Mouse (Mus musculus) myocyte (in vitro differentiated cells): ENCODE results near the gene Gm10803.

ENCODE experiments used
- CEBPB ChIP-seq: IDR thresholded peaks from 2 replicates; pipeline ENCODE4 v1.6.1; 2011; ENCODE audit warnings: mild to moderate bottlenecking, moderate library complexity; ENCODE audit not compliant: poor library complexity, insufficient read depth, severe bottlenecking
- E2F4 ChIP-seq: IDR thresholded peaks from one replicate; pipeline ENCODE4 v1.6.1; 2011; ENCODE audit warnings: mild to moderate bottlenecking, control low read depth, moderate library complexity; ENCODE audit not compliant: insufficient read depth
- MAX ChIP-seq: IDR thresholded peaks from one replicate; pipeline ENCODE4 v1.6.1; 2011; ENCODE audit warnings: low read depth, mild to moderate bottlenecking, control low read depth
- MYOD1 ChIP-seq, 3 experiments: IDR thresholded peaks; one replicate each; pipeline ENCODE4 v1.6.1; 2011; ENCODE audit warnings: control low read depth in 2 of 3, low read depth in 2 of 3, mild to moderate bottlenecking in 2 of 3, moderate library complexity in 1 of 3; ENCODE audit not compliant: insufficient read length in 2 of 3, control insufficient read depth in 1 of 3
- MYOG ChIP-seq, 3 experiments: IDR thresholded peaks; one replicate each; pipeline ENCODE4 v1.6.1; 2011; ENCODE audit warnings: control low read depth in 2 of 3, low read depth in 2 of 3, mild to moderate bottlenecking in 2 of 3; ENCODE audit not compliant: insufficient read length in 2 of 3, control insufficient read depth in 1 of 3, insufficient read depth in 1 of 3
- POLR2A ChIP-seq: IDR thresholded peaks from one replicate; pipeline ENCODE4 v1.6.1; 2011; ENCODE audit warnings: low read depth, mild to moderate bottlenecking, control low read depth, moderate library complexity; ENCODE audit not compliant: insufficient read length
- TCF12 ChIP-seq: IDR thresholded peaks from one replicate; pipeline ENCODE4 v1.6.1; 2011; ENCODE audit warnings: mild to moderate bottlenecking, control low read depth; ENCODE audit not compliant: poor library complexity, insufficient read depth, severe bottlenecking
- USF1 ChIP-seq: IDR thresholded peaks from one replicate; pipeline ENCODE4 v1.6.1; 2011; ENCODE audit warnings: low read depth, mild to moderate bottlenecking, control low read depth, moderate library complexity

GRCm38 (mm10) chr2:93592164-93592790, 31.9 kb downstream of the Gm10803 start:
- TF ChIP-seq MAX (no peak), E2F4 (no peak), MYOG (IDR thresholded peaks at IDR 0.05; ENCODE audit: control insufficient read depth in 1 of 3, insufficient read depth in 1 of 3, insufficient read length in 2 of 3, low read depth in 2 of 3) (no peak), USF1 (no peak), CEBPB (no peak), POLR2A (no peak), MYOD1 (IDR thresholded peaks at IDR 0.05; ENCODE audit: control insufficient read depth in 1 of 3, insufficient read length in 2 of 3, low read depth in 2 of 3) (no peak), TCF12 (no peak)
